Mouse (Mus musculus): ENCODE data around the gene Gadl1.

Gadl1 gene

DNA sequence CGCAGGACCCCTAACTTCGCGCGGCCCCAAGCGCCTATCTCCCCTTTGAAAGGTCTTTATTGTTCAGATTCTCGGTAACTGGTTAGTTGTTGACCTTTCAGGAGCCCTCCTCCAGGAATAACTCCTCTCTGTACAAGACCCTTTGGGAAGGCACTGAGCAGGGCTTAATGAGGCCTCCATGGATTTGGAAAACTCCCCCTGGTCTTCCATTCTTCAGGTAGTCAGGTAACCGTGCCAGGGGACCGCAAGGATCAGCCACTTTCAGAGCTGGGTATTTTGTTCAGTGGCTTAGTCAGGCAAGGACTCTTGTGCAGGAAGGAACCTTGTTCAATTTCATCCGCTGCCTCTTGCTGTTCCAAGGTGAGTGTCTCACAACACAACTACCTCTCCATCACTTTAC is at the start of gene Gadl1:
Gene Gadl1, plus strand, starts transcription at position 301 of the 400 bp plus-strand sequence.
- DNase-seq (ENCODE audit: low read depth, low spot score) = no peak

GRCm38 (mm10) chr9:115862802-115863201 is 46.5 kb upstream of the Gadl1 start:
- DNase-seq (ENCODE audit: low read depth, low spot score) = no peak

- no peak for DNase-seq (ENCODE audit: low read depth, low spot score)
Measured at GRCm38 (mm10) chr9:115863326-115863725, 45.9 kb upstream of the Gadl1 start.

GRCm38 (mm10) chr9:115867277-115867676 is 42.0 kb upstream of the Gadl1 start:
- peak; percentile 40 for DNase-seq (ENCODE audit: low read depth, low spot score)

GRCm38 (mm10) chr9:115870168-115870567 is 39.1 kb upstream of the Gadl1 start:
- no peak for DNase-seq (ENCODE audit: low read depth, low spot score)

DNA sequence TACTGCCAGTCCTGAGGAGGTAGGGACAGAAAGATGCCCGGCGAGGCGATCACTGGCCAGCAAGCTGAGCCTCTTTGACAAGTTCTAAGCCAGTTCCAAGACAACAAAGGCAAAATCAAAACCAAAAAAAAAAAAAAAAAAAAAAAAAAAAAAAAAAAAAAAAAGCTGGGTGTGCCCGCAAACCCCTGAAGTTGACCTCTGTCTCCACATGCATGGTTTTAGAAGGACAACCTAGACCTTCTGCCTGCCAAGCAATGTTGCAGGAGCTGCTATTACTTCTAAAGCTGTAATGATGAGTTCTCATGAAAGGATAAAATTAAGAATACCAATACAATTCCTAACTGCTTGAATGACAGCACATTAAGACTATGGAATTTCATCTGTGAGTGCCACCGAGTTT is 38.6 kb upstream of the Gadl1 start:
- DNase-seq (ENCODE audit: low read depth, low spot score) = no peak

- no peak for DNase-seq (ENCODE audit: low read depth, low spot score)
Measured at GRCm38 (mm10) chr9:115880500-115880899, 28.8 kb upstream of the Gadl1 start.

- DNase-seq (ENCODE audit: low read depth, low spot score) = no peak
Measured at GRCm38 (mm10) chr9:115881137-115881536, 28.1 kb upstream of the Gadl1 start.

GRCm38 (mm10) chr9:115882627-115883200 is 26.5 kb upstream of the Gadl1 start:
- DNase-seq (ENCODE audit: low read depth, low spot score) = no peak

GRCm38 (mm10) chr9:115883413-115883812 is 25.8 kb upstream of the Gadl1 start:
- DNase-seq (ENCODE audit: low read depth, low spot score) = no peak

- DNase-seq (ENCODE audit: low read depth, low spot score) = no peak
Measured at GRCm38 (mm10) chr9:115887571-115887970, 21.7 kb upstream of the Gadl1 start.

DNA sequence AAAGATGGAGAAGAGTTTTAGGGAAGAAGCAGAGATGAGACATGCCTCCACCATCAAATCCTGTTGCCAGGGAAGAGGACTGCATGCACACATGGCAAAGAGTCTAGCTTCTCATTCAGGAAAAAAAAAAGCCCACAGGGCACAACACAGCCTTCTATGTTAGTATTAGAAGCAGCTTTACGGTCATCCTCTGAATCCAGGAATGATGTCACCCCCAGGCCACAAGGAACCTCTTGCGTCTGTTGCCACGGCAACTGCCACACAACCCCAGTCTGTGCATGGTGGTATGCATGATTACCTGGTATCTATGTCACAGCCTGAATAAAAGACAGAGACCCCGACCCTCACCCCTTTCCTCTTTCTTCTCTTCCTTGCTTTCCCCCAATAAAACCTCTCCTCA is 16.1 kb upstream of the Gadl1 start:
- no peak for DNase-seq (ENCODE audit: low read depth, low spot score)

DNA sequence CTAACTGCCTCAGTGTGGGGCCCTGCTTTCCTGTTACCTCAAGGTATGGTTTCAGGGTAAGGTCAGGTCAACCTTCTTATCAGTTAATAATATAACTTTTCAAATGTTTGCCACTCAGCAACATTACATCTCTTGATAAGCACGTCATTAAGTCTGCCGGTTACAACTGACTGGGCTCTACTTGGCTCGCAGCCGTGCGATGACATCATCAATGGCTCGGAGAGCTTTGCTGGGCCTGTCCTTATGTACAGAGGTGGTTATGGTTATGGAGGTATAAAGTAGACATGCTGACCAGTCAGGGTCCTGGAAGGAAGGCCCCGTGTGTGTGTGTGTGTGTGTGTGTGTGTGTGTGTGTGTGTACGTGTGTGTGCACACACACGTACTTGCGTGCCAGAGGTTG is 15.3 kb upstream of the Gadl1 start:
- DNase-seq (ENCODE audit: low read depth, low spot score) = no peak

GRCm38 (mm10) chr9:115908325-115908724 is 930 bp upstream of the Gadl1 start:
- DNase-seq (ENCODE audit: low read depth, low spot score) = no peak

- DNase-seq (ENCODE audit: low read depth, low spot score) = no peak
Measured at GRCm38 (mm10) chr9:115914006-115914405, 4.8 kb downstream of the Gadl1 start.

- DNase-seq (ENCODE audit: low read depth, low spot score) = no peak
Measured at GRCm38 (mm10) chr9:115915586-115916270, 6.5 kb downstream of the Gadl1 start.

- no peak for DNase-seq (ENCODE audit: low read depth, low spot score)
Measured at GRCm38 (mm10) chr9:115919736-115920135, 10.5 kb downstream of the Gadl1 start.

GRCm38 (mm10) chr9:115922662-115923061 is 13.4 kb downstream of the Gadl1 start:
- no peak for DNase-seq (ENCODE audit: low read depth, low spot score)

DNA sequence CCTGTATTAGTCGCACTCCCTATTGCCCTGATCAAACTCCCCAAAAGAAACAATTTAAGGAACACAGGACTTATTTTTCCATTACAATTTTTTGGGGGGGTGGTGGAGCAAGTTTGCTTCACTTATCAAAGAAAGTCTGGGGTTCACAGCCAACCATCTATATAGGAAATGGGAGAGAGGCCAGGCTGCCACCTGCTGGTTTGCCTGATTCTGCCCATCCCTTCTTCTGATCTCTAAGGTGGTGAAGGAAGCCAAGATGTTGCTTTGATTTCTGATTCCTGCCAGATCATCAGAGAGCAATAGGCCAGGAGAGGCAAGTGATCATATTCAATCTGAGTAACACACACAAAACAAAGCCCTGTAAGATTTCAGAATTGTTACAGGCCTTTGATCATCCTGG is 14.8 kb downstream of the Gadl1 start:
- DNase-seq (ENCODE audit: low read depth, low spot score) = no peak

GRCm38 (mm10) chr9:115931803-115932202 is 22.5 kb downstream of the Gadl1 start:
- no peak for DNase-seq (ENCODE audit: low read depth, low spot score)

GRCm38 (mm10) chr9:115932741-115933140 is 23.5 kb downstream of the Gadl1 start:
- no peak for DNase-seq (ENCODE audit: low read depth, low spot score)

- DNase-seq (ENCODE audit: low read depth, low spot score) = peak; percentile 54
Measured at GRCm38 (mm10) chr9:115933243-115933964, 24.1 kb downstream of the Gadl1 start.

GRCm38 (mm10) chr9:115934288-115934687 is 25.0 kb downstream of the Gadl1 start:
- no peak for DNase-seq (ENCODE audit: low read depth, low spot score)

Measured in telencephalon, adult 2 months (tissue).